Mouse (Mus musculus) cerebellum, postnatal 4 days (tissue): ENCODE measurements at regions not wholly inside any gene's neighbourhood (a gene's known extent, or its start where the extent isn't known, plus 50 kb on each side); places are given as distances from the start of the nearest gene placed in this dataset.

ENCODE experiments used
- DNase-seq, 2 experiments: peaks; one replicate each; pipeline ENCODE4 v3.0.0; 2022; ENCODE audit warnings: low spot score in 2 of 2, mixed read lengths in 1 of 2

DNA sequence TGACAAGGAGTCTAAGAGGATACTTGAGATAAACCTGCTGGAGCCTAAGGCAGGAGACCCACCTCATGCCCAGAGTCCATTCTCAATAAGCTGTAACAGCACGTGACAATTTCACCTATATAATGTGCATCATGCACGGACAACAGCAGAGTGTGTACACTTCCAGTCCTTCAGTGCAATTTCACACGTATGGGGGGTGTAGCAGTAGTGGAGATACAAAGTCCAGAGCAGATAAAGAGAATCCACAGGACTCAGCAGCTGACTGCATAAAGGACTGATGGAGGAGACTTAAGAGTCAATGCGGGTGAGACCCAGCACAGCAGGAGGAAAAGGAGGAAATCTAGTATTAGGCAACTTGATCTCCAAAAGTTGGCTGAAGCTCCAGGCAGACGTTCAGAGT, 192.7 kb upstream of the Egln3 start:
- no peak for DNase-seq

DNA sequence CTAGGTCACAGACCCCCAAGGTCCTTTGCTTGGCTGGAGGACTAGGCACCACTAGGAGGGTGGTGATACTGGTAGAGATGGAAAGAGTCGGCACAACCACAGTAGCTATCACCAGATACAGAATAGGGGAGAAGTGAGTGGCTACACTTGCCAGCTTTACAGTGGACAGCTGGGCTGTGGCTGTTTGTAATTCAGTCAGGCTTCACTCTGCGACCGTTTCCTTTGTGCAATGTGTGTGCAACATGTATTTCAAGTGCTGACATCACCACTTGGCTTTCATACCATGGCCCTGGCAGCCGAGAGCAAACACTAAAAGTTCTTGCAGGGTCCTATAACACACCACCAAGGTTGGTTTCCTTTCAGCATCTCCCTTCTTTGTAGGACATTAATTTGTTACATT, 181.7 kb upstream of the Egln3 start:
- DNase-seq = no peak

DNA sequence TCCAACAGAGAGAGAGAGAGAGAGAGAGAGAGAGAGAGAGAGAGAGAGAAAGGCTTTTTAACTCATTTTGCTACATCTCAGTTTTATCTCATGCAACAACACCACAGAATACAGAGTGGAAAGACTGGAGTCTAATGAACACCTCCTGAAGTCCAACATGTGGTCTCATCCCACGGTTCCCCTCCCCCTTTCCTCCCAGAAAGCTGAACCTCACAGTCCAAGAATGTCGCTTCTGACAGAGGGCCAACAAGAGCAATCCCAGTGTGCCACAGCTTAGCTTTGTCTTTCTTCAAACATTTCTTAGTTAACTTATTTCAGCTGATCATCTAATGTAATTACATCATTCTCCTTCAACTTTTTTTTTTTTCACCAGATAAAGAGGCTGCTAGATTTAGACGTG, 180.5 kb upstream of the Egln3 start:
- DNase-seq = no peak

DNA sequence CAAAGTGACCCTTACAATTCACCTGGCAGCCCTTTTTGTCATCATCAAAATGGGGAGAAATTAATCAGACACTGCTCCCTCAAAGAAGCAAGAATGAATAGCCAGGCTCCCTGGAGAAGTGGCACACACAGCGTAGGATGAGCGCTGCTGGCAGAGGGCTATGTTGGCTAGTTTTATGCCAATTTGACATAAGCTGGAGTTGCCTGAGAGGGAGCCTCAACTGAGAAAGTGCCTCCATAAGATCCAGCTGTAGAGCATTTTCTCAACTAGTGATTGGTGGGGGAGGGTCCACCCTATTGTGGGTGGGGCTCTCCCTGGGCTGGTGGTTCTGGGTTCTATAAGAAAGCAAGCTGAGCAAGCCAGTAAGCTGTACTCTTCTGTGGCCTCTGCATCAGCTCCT, 179.3 kb upstream of the Egln3 start:
- DNase-seq = no peak

DNA sequence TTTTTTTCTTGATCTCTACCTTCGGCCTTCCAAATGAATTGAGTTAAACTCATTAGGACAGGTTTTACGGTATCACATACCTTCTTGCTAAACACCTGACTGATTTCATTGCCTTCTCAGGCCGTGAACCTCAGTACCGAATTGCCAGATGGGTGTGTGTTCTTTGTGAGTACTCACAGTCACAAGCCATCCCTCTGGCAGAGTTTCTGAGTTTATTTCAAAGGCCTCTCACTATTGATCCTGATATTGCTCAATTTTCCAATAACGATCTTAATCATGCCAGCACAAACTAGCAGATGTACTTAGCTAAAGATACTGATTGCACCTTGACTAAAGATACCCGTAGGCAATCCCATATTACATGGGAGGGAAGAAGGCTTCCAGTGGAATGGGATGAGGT, 178.4 kb upstream of the Egln3 start:
- DNase-seq = no peak

DNA sequence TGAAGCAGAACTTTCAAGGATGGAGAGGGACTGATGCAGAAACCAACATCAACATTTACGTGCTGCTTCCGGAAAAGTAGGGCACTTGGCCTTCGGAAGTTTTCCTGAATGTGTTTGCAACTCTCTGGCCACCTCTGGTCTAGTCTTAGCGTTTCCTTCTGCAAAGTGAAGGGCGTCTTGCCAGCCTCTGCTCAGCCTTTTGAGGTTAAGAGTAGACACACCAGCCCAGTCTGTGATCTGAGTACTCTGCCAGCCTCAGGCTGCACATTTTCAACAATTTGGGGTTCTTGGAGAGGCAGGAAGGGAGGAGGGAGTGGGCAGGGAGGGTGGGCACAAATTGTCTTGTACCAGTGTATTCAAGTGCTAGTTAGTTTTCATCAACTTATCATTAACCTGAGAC, 176.7 kb upstream of the Egln3 start:
- DNase-seq = no peak

DNA sequence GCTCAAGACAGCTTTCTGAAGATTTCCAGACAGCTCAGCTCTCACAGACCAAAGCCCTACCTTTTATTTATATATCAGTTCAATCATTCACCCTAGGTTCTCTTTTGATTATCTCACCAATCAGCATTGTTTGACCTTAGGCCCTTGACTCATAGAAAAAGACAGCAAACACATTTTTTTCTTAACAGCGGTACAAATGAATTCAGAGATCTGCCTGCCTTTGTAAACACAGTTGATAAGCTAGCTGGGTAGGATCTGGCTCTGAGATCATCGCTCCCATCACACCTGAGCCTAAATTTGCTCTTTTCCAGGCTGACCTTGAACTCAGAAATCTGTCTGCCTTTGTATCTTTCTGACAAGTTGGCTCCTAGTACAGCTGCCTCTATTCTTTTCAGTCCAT, 174.9 kb upstream of the Egln3 start:
- no peak for DNase-seq

DNA sequence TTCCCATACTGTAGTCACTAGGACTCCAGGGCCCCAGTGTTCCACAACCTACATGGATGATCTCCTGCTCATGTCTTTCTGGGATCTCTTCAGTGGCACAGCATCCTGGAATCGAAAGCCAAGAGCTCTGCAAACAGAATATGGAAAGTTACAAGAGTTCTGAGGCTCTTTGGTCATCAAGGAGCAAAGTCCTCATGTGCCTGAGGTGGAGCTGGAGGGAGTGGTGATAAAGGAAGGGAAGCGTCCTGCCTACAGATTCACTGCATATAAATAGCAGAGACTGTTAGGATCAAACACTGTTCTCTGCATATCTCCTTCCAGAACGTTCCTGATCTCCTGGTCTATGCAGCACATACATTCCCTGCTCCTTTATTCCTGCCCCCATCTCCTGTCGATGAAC, 170.4 kb upstream of the Egln3 start:
- DNase-seq = no peak

DNA sequence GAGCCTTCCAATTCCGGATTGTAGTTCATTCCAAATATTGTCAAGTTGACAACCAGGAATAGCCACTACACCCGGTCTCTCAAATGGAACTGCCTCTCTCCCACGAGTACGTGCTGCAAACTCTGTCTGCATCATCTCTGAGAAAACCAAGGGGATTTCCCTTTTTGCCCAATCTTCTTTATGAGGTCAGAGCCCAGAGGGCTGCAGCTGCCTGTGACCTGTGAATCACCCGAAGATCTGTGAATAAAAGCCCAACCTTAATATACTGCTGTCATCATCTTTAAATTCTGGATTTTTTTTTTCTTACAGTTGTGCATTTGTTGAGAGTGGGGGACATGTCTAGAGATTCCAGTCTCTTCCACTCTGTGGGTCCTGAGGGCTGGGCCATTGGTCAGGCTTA, 165.6 kb upstream of the Egln3 start:
- no peak for DNase-seq

DNA sequence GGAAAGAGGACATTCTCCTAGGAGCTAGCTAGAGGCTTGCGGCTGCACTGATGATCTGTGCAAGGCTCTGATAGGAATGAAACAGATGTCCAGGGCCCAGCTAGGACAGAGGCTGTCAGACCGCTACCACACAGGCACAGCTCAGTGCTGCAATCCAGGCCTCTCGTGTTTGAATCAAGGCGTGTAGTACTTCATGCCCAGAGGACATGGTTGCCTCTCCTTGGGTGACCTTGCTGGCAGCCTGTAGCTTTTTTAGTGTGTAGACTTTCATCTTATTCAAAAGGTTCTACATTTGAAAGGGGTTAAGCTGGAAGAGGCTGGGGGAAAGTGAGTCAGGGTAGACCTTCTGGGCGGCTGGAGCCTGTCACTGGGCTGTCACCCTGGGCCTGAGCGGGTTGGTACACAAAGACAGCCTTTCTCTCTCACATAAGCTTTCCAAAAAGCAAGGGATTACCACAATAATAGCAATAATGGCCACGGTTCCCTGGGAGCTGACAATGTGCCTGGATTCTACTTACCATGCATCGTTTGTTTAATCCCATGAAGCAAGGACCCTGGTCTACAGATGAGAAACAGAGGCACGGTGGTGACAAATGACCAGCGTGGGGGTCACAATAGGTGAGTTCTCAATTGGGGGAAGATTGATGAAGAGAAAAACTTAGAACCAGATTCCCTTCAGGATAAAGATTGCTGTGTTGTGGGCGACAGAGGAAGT, 160.9 kb upstream of the Egln3 start:
- DNase-seq = no peak

DNA sequence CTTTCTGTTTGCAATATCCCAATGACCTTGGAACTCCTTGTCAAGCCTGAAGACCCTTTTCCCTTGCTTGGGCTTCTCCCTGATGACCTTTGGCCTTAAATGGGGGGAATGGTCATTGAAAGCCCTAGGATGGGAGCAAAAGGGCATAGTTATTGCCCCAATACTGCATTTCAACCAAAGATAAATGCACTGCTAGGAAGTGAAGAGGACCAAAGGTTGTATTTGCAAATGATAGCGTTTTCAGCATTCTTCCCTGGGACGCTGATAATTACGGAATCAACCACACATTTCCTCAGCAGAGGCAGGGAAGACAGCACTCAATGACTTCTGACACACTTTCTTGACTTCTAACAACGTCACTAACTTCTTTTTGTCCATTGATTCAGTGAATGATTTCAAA, 158.1 kb upstream of the Egln3 start:
- DNase-seq = no peak

DNA sequence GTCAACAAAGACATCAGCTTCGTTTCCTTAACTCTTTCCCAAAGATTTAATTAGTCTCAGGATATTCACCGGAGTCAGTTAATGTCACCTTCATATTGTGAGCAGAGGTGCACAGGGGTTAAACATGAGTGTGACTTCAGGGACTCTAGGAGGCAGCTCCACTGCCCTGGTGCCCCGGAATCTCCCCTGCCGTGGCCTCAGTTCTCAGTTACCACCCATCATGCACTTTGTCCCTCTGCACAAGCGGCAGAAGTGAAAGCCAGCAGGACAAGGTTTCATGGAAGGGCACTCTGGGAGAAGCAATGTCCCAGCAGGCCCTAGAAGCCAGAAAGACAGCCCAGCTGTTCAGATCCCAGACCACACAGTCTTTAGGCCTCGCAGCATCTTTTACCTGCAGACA, 150.5 kb upstream of the Egln3 start:
- no peak for DNase-seq

DNA sequence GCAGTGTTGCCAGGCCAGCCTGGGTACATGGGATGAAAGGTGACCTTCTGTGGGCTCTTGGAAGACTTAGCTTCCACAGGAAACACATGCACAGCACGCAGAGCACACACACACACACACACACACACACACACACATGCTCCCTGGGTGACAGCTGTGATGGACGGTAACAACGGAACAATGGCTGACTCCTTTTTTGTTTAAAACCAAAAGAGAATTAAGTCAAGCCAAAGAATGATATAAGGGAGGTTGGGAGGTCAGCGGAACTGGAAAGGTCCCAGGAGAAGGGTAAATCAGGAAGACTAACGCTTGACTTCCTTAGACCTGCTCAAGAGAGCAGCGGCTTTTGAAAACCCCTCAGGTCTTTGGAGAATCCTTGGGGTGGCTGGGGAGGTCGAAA, 150.0 kb upstream of the Egln3 start:
- DNase-seq = no peak

DNA sequence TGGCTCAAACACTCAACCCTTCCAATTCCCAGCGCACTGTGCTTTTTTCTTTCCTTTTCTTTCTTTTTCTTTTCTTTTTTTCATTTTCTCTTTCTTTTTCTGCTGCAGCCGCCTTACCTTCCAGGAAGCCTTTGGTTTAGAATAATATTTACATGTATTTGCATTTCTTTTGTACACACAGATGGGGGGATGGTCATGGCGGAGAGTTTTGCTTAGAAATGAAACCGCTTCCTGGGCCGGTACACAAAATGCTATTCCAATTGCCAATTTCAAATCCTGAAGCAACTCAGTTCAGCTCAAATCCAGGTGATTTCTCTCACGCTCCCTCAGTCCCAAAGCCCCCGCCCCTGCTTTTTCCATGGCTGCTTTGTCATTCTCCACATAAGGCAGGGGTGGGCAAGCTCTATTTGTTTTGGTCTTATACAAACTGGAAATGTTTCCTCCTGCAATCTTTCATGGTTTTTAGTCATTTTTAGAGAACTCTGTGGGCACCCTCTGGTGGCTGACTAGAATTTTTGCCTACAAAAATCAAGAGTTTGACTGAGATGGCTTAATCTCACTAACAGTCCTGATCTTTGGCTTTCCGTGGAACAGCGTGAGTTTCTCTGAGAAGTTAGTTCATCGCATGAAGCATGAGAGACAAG, 149.4 kb upstream of the Egln3 start:
- no peak for DNase-seq

DNA sequence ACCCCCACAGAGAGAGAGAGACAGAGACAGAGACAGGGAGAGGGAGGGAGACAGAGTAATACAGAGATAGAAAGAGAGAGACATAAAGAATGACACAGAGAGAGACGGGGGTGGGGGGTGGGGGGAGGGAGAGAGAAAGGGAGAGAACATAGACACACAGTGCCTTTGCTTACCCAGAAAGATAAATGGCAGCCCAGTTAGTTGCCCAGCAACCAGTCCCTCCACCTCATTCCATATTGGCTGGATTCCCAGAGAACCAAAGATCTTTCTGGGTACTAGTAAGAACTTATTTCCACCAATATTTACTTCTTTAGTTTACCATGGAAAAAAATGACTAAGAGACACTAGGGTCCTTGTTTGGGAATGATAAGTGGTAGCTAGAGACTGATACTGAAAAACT, 146.6 kb upstream of the Egln3 start:
- no peak for DNase-seq

DNA sequence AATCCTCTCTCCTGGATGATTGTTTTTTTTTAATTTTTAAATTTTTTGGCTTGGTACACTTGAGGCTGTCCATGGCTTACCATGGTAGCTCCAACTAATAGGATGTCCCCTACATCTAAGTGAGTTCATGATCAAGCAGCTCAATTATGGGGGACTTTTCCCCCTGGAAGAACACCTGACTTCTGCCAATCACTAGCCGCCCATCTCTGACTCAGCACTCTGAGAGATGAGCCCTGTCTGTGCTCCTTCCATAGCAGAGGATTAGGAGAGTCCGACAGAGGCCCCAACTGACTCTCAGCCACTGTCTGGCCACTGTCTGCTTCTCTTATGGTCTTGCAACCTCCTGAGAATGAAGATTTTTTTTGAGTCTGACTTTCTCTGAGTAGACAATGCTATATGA, 145.7 kb upstream of the Egln3 start:
- no peak for DNase-seq

DNA sequence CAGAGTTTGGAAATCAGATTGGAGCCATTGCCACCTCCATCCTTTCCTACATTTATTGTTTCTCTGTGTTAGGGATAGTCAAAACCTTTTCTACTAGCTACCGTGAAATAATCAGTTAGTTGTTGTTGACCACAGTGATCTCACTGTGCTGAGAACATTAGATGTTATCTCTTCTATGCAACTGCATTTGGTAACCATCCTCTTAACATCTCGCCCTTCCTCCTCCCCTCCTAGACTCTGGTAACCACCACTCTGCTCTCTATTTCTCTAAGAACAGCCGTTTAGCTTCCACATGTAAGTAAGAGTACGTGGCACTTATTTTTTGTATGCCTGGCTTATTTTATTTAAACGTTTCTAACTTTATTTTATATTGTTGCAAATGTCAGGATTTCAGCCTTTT, 139.8 kb upstream of the Egln3 start:
- DNase-seq = no peak

DNA sequence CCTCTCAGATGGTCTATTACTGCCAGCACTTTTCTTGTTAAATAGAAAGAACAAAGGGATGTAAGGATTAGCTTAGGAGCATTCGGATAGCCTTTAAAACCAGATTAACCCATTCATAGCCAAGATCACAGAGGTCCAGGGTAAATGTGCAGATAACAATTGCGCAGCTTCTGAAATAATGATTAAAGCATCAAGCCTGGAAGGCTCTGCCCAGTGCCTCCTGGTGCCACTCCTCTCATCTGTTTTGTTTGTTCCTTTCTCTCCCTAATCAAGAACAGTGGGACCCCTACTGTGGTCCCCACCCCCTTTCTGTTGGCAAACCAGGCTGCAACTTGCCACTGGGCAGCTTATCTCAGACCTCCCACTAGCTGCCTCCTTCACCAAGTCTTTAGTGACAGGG, 131.8 kb upstream of the Egln3 start:
- no peak for DNase-seq

DNA sequence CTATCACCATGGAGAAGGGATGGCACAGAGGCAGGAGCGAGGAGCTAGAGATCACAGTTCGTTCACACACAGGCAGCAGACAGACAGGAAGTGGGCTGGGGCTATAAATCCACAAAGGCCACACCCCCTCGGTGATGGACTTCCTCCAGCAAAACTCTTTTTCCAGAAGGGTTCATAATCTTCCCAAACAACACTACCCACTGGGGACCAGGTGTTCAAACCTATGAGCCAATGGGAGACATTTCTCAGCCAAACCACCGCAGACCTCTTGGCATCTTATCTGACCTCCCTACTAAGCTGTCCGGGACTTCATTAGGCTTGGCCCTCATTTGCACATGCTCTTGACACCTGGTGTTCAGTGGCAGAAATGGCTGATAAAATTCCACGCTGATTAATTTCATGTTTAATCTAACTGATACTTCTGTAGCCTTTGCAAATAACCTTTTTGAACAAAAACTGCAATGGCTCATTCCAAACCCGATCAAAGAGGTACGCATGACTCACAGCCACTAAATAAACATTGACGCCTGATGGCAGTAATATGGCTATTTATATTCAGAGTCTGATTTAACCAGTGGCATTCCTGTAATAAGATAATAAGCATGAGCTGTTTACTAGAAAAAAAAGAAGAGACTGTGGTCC, 131.0 kb upstream of the Egln3 start:
- DNase-seq = no peak

DNA sequence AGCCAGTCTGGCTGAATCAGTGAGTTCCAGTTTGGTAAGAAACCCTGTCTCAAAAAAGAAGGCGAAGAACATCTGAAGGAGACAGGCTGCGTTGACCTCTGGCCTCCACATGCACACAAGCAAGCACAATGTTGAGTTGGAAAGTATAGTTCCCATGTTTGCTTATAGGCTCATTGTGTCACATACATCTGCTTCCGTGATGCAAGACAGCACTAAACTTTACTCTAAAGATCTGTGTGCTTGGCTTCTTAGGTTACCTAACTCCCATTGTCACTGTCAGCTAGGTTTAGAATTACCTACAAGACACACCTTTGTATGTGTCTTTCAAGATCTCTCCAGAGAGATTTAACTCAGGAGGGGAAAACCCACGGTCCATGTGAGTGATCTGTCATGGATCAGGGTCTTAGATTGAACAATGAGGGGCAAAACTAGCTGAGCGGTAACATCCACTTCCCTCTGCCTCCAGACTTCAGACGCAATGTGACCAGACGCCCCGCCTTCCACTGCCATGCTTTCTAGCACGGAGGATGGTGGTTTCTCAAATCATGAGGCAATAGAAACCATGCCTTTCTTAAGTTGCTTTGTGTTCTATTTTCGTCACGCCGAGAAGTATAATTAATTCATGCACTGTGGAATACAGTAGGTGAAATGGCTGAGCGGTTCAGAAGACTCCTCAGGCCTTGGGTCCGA, 130.1 kb upstream of the Egln3 start:
- DNase-seq = no peak

DNA sequence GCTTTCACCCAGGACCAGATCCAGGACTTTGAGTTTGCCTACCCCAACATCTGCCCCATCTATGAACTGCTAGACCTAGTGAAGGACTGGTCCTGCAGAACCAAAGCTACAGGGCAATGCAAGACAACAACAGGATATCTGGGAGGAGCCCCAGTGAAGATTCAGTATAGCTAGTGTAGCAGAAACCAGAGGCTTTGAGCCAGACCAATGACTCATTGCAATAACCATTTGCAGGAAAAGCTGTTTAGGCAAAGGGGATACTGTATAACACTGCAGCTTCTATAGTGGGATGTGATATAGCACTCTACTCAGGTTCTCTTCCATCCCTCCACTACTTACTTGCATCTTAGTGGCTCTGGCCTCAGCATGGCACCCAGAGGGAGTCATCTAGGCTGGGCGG, 123.8 kb upstream of the Egln3 start:
- DNase-seq = no peak

DNA sequence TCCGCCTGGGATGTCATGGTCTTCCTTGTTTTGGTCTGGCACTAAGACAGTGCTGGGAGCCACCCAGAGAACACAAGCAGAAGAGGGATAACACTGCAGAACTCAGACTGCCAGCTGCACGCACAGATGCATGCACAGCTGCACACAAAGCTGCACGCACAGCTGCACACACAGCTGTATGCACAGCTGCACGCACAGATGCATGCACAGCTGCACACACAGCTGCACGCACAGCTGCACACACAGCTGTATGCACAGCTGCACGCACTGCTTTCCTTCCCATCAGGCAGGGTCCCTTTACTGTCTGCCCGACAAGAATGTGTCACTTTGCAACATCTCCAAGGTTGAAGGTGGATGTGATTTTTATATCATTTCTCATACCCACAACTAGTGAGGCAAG, 122.9 kb upstream of the Egln3 start:
- no peak for DNase-seq

DNA sequence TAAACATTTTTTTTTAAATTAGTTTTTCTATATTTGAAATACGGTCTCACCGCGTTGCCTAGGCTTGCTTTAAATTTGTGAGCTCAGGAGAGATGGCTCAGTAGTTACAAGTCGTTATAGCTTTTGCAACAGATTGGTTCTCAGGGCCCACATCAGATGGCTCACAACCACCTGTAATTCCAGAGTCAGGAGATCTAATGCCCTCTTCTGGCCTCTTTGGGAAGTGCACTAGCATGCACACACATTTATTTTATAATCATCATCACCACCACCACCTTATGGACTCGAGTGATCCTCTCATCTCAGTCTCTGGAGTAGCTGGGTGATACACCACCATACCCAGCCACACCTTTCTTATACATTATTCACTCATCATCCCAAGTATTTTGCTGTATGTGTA, 116.9 kb upstream of the Egln3 start:
- no peak for DNase-seq
